Comparison of ENCODE assay signal across 23 mouse cellular contexts in the genomic region with DNA sequence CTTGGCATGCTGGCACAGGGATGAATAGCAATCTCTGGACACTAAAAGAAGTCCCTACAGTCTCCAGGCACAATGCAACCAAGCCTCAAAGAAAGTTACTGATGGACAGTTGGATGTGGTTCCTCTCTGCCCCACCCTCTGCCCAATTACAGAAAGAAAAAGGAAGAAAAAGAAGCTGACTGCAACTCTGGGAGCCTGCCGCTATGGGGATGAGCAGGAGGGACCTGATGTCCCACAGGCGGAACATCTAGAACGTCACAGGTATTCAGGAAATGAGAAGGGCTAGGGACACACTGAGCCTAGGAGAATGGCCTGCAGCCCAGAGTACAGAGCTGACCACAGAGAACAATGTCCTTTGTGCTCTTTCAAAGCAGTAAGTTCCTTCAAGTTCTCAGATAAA. TPM values are rescaled to one million over a fixed set of nuclear protein-coding genes. Genes with fewer than 3 reads are reported as not detected.
DNase-seq lines count a peak whose midpoint lies in the region; ATAC-seq and TF ChIP-seq lines count a peak whose summit lies in the region.
"Had no signal": no experiment of that assay in that cellular context is flagged by ENCODE, and none has a peak within 500 bp of the region (broad histone marks: within the 10 kb centered on the region; RNA-seq: fewer than 3 reads in every experiment).

No protein-coding gene starts in this region.

- H3K9ac ChIP-seq in kidney, postnatal 0 days (ENCODE audit: low read depth, low read length) = no peak overlapping the region
- no peak overlapping the region for H3K9ac ChIP-seq in kidney, embryonic 15.5 days
- H3K9ac ChIP-seq: embryonic facial prominence, embryonic 15.5 days; hindbrain, embryonic 12.5 days; limb, embryonic 12.5 days; stomach, embryonic 15.5 days had no signal

- H3K4me1 ChIP-seq in kidney, postnatal 0 days (replicated peaks; ENCODE audit: insufficient read depth, low read length) = 0 out of 2 replicates have a peak, but pooled peaks cover 3% of the 10 kb centered on the region
- H3K4me1 ChIP-seq in kidney, embryonic 15.5 days = peaks cover 10% of the 10 kb centered on the region; the same call in 1 of the 2 replicates
- H3K4me1 ChIP-seq in thymus, adult 2 months (replicated peaks; ENCODE audit: control insufficient read depth, insufficient read depth, low read length) = peaks cover 11% of the 10 kb centered on the region
- no peaks in the 10 kb centered on the region for H3K4me1 ChIP-seq in limb, embryonic 10.5 days
- H3K4me1 ChIP-seq: forebrain, embryonic 10.5 days; hindbrain, embryonic 12.5 days; limb, embryonic 12.5 days; stomach, embryonic 15.5 days had no signal

- WGBS in kidney, postnatal 0 days = 66% methylated on average over 3 of the region's 3 CpGs
- 80% methylated on average over 3 of the region's 3 CpGs for WGBS in kidney, embryonic 15.5 days
- 56% methylated on average over 3 of the region's 3 CpGs for WGBS in thymus, adult 2 months
- WGBS in limb, embryonic 10.5 days = 94% methylated on average over 3 of the region's 3 CpGs

- H3K27me3 ChIP-seq in kidney, postnatal 0 days (ENCODE audit: insufficient read depth, low read length) = no peaks in the 10 kb centered on the region
- no peaks in the 10 kb centered on the region for H3K27me3 ChIP-seq in kidney, embryonic 15.5 days
- H3K27me3 ChIP-seq in thymus, adult 2 months (ENCODE audit: control insufficient read depth, insufficient read depth, low read length) = no peaks in the 10 kb centered on the region
- no peaks in the 10 kb centered on the region for H3K27me3 ChIP-seq in limb, embryonic 10.5 days (ENCODE audit: low read depth, poor library complexity, severe bottlenecking)
- H3K27me3 ChIP-seq: embryonic facial prominence, embryonic 15.5 days; hindbrain, embryonic 12.5 days; Patski; stomach, embryonic 15.5 days had no signal

- no peaks in the 10 kb centered on the region for H3K9me3 ChIP-seq in kidney, postnatal 0 days (replicated peaks; ENCODE audit: low read length)
- no peaks in the 10 kb centered on the region for H3K9me3 ChIP-seq in kidney, embryonic 15.5 days (replicated peaks)
- no peaks in the 10 kb centered on the region for H3K9me3 ChIP-seq in limb, embryonic 10.5 days (replicated peaks)
- H3K9me3 ChIP-seq: embryonic facial prominence, embryonic 15.5 days; forebrain, embryonic 10.5 days; hindbrain, embryonic 12.5 days; stomach, embryonic 15.5 days had no signal

- H3K36me3 ChIP-seq in kidney, postnatal 0 days (ENCODE audit: insufficient read depth, low read length) = no peaks in the 10 kb centered on the region
- no peaks in the 10 kb centered on the region for H3K36me3 ChIP-seq in kidney, embryonic 15.5 days
- no peaks in the 10 kb centered on the region for H3K36me3 ChIP-seq in thymus, adult 2 months (ENCODE audit: control insufficient read depth, insufficient read depth, low read length)
- H3K36me3 ChIP-seq in limb, embryonic 10.5 days = no peaks in the 10 kb centered on the region
- H3K36me3 ChIP-seq: embryonic facial prominence, embryonic 15.5 days; forebrain, embryonic 10.5 days; hindbrain, embryonic 12.5 days; limb, embryonic 12.5 days; stomach, embryonic 15.5 days had no signal

- ATAC-seq in kidney, postnatal 0 days (replicated peaks; ENCODE audit: low FRiP score, low read depth) = no peak
- no peak for ATAC-seq in kidney, embryonic 15.5 days (replicated peaks; ENCODE audit: low FRiP score)
- ATAC-seq in megakaryocyte, adult 5-6 weeks (ENCODE audit: poor library complexity, severe bottlenecking) = peak; percentile 67
- ATAC-seq: midbrain, embryonic 16.5 days; Patski had no signal

- no peak for TF ChIP-seq POLR2A in thymus, adult 2 months (IDR thresholded peaks at IDR 0.05; ENCODE audit: control insufficient read depth, extremely low read depth, insufficient read depth, low read length, poor library complexity)

- DNase-seq in kidney, postnatal 0 days (ENCODE audit: low spot score) = no peak
- DNase-seq in thymus, adult 2 months = no peak
- no peak for DNase-seq in thymus, postnatal 25 days
- no peak for DNase-seq in kidney, postnatal 4 days
- no peak for DNase-seq in limb, embryonic 10.5 days (ENCODE audit: low spot score)
- DNase-seq: adrenal gland, postnatal 36 days; cerebellum, postnatal 10 days; embryo, embryonic 11 days; kidney, postnatal 10 days; lung, adult 2 months had no signal

- H3K4me3 ChIP-seq in kidney, postnatal 0 days (replicated peaks; ENCODE audit: low read depth, low read length) = no peak overlapping the region
- no peak overlapping the region for H3K4me3 ChIP-seq in kidney, embryonic 15.5 days (replicated peaks)
- H3K4me3 ChIP-seq in thymus, adult 2 months (ENCODE audit: control insufficient read depth, insufficient read depth, low read length) = no peak overlapping the region
- H3K4me3 ChIP-seq in limb, embryonic 10.5 days = no peak overlapping the region
- H3K4me3 ChIP-seq: embryonic facial prominence, embryonic 15.5 days; forebrain, embryonic 10.5 days; hindbrain, embryonic 12.5 days; limb, embryonic 12.5 days; stomach, embryonic 15.5 days had no signal

- H3K27ac ChIP-seq in kidney, postnatal 0 days = 0 out of 2 replicates have a peak overlapping the region, but pooled peaks have one; percentile 6
- H3K27ac ChIP-seq in kidney, embryonic 15.5 days = no peak overlapping the region
- H3K27ac ChIP-seq in thymus, adult 2 months (ENCODE audit: control insufficient read depth, insufficient read depth, low read length) = peak overlapping the region; percentile 19; the same call in 1 of the 2 replicates
- H3K27ac ChIP-seq in limb, embryonic 10.5 days = no peak overlapping the region
- H3K27ac ChIP-seq: embryonic facial prominence, embryonic 15.5 days; forebrain, embryonic 10.5 days; hindbrain, embryonic 12.5 days; limb, embryonic 12.5 days; stomach, embryonic 15.5 days had no signal

- H3K4me2 ChIP-seq in kidney, postnatal 0 days (ENCODE audit: low read length) = no peak overlapping the region
- no peak overlapping the region for H3K4me2 ChIP-seq in kidney, embryonic 15.5 days
- H3K4me2 ChIP-seq: embryonic facial prominence, embryonic 15.5 days; hindbrain, embryonic 12.5 days; limb, embryonic 12.5 days; stomach, embryonic 15.5 days had no signal

- TF ChIP-seq CTCF in kidney, postnatal 0 days (IDR thresholded peaks at IDR 0.05; ENCODE audit: low read depth) = no peak
- no peak for TF ChIP-seq CTCF in thymus, adult 2 months (IDR thresholded peaks at IDR 0.05; ENCODE audit: borderline replicate concordance, control insufficient read depth, extremely low read depth, insufficient read depth, low read length, poor library complexity)

RNA-seq across cellular contexts. Expression of a gene that starts 1.2 kb away (rescaled TPM):
- polyA plus RNA-seq in kidney, postnatal 0 days (2015; fragmentation: Nextera tagmentation; extraction: Ambion mirVana) = 0.63 and 0.73 TPM in 2 replicates
- 0.34 TPM in 1 of 2 replicates, not detected in the other for polyA plus RNA-seq in kidney, embryonic 15.5 days (2015; fragmentation: Nextera tagmentation; extraction: Ambion mirVana)
- 2.4 and 2.7 TPM in 2 replicates for polyA plus RNA-seq in thymus, adult 2 months (2012; rRNA removed)
- 0.46 TPM in 1 of 2 replicates, not detected in the other for total RNA-seq in megakaryocyte, adult 5-6 weeks (2015)
- 0.88 TPM in 1 of 2 replicates, not detected in the other for total RNA-seq in megakaryocyte, adult 5-6 weeks (2017)
- not detected in 2 replicates for polyA plus RNA-seq in limb, embryonic 10.5 days (2016; fragmentation: Nextera tagmentation; extraction: Ambion mirVana)
- total RNA-seq: adrenal gland, postnatal 36 days; left cerebral cortex, adult 8-10 months had no signal
- polyA plus RNA-seq: C2C12; forebrain, embryonic 10.5 days; hindbrain, embryonic 12.5 days; limb, embryonic 12.5 days; lung, adult 2 months; midbrain, embryonic 16.5 days had no signal

RNA-seq across cellular contexts. Expression of a gene that starts 18.9 kb away (rescaled TPM):
- 2.0 and 2.4 TPM in 2 replicates for polyA plus RNA-seq in kidney, postnatal 0 days (2015; fragmentation: Nextera tagmentation; extraction: Ambion mirVana)
- polyA plus RNA-seq in kidney, embryonic 15.5 days (2015; fragmentation: Nextera tagmentation; extraction: Ambion mirVana) = 0.06 TPM in 1 of 2 replicates, not detected in the other
- polyA plus RNA-seq in thymus, adult 2 months (2012; rRNA removed) = 0.97 and 1.2 TPM in 2 replicates
- total RNA-seq in megakaryocyte, adult 5-6 weeks (2015) = not detected in 2 replicates
- not detected in 2 replicates for total RNA-seq in megakaryocyte, adult 5-6 weeks (2017)
- not detected in 2 replicates for polyA plus RNA-seq in limb, embryonic 10.5 days (2016; fragmentation: Nextera tagmentation; extraction: Ambion mirVana)
- total RNA-seq: adrenal gland, postnatal 36 days; left cerebral cortex, adult 8-10 months had no signal
- polyA plus RNA-seq: C2C12; forebrain, embryonic 10.5 days; hindbrain, embryonic 12.5 days; limb, embryonic 12.5 days; midbrain, embryonic 16.5 days had no signal

RNA-seq across cellular contexts. Expression of a gene that starts 36.2 kb away (rescaled TPM):
- polyA plus RNA-seq in kidney, postnatal 0 days (2015; fragmentation: Nextera tagmentation; extraction: Ambion mirVana) = 0.05 TPM in 1 of 2 replicates, not detected in the other
- not detected in 2 replicates for polyA plus RNA-seq in kidney, embryonic 15.5 days (2015; fragmentation: Nextera tagmentation; extraction: Ambion mirVana)
- polyA plus RNA-seq in thymus, adult 2 months (2012; rRNA removed) = 0.04 and 0.08 TPM in 2 replicates
- total RNA-seq in megakaryocyte, adult 5-6 weeks (2015) = not detected in 2 replicates
- total RNA-seq in megakaryocyte, adult 5-6 weeks (2017) = not detected in 2 replicates
- not detected in 2 replicates for polyA plus RNA-seq in limb, embryonic 10.5 days (2016; fragmentation: Nextera tagmentation; extraction: Ambion mirVana)
- total RNA-seq: adrenal gland, postnatal 36 days; left cerebral cortex, adult 8-10 months had no signal
- polyA plus RNA-seq: embryonic facial prominence, embryonic 15.5 days; heart, embryonic 16.5 days; hindbrain, embryonic 12.5 days; intestine, embryonic 14.5 days; limb, embryonic 12.5 days; lung, adult 2 months; midbrain, embryonic 16.5 days; Patski; stomach, embryonic 15.5 days had no signal

RNA-seq across cellular contexts. Expression of a gene that starts 43.0 kb away (rescaled TPM):
- 0.16 and 0.23 TPM in 2 replicates for polyA plus RNA-seq in kidney, postnatal 0 days (2015; fragmentation: Nextera tagmentation; extraction: Ambion mirVana)
- polyA plus RNA-seq in kidney, embryonic 15.5 days (2015; fragmentation: Nextera tagmentation; extraction: Ambion mirVana) = 0.28 and 0.31 TPM in 2 replicates
- 39.2 and 55.2 TPM in 2 replicates for polyA plus RNA-seq in thymus, adult 2 months (2012; rRNA removed)
- 52.3 and 53.9 TPM in 2 replicates for total RNA-seq in megakaryocyte, adult 5-6 weeks (2015)
- 14.8 and 17.3 TPM in 2 replicates for total RNA-seq in megakaryocyte, adult 5-6 weeks (2017)
- polyA plus RNA-seq in limb, embryonic 10.5 days (2016; fragmentation: Nextera tagmentation; extraction: Ambion mirVana) = not detected in 2 replicates
- polyA plus RNA-seq: C2C12; forebrain, embryonic 10.5 days; hindbrain, embryonic 12.5 days; limb, embryonic 12.5 days; midbrain, embryonic 16.5 days; Patski had no signal

Comparison
In these comparisons a context has a peak if more than half of its experiments do, and no peak if none do; other contexts are left out.
1. H3K27ac ChIP-seq: peak in kidney, postnatal 0 days (single experiment) and thymus, adult 2 months (single experiment); none in kidney, embryonic 15.5 days (single experiment) and limb, embryonic 10.5 days (single experiment).